Mouse (Mus musculus) adrenal gland, postnatal 0 days (tissue): ENCODE data around the gene Pttg1. TPM values are rescaled to one million over a fixed set of nuclear protein-coding genes. Genes with fewer than 3 reads are reported as not detected.

Experiments
- microRNA-seq: library from miRNA; unstranded; fragments of <30 nt; microRNA quantifications from one replicate; pipeline ENCODE4, GENCODE M21; 2016; ENCODE audit warnings: borderline replicate concordance; ENCODE audit not compliant: insufficient number of aligned reads
- polyA plus RNA-seq: library from polyadenylated mRNA; unstranded; fragments of >200 nt; fragmentation: Nextera tagmentation; extraction: Ambion mirVana; gene quantifications from 2 replicates; pipeline ENCODE4 v1.2.1, GENCODE M21; 2015

Pttg1 gene
- polyA plus RNA-seq: 146 and 200 TPM in 2 replicates

GRCm38 (mm10) chr11:43425824-43426413 is at the start of gene Pttg1:
Gene Pttg1 (minus strand): TSS chr11:43426251.

GRCm38 (mm10) chr11:43474225-43474774 is 48.2 kb upstream of the Pttg1 start, which contains the start of gene C1qtnf2:
Gene C1qtnf2 (plus strand): TSS chr11:43474276.

GRCm38 (mm10) chr11:43433254-43434023 is 7.4 kb upstream of the Pttg1 start, which contains the start of gene Slu7:
Gene Slu7 (plus strand): TSS chr11:43433744.

Small RNA genes within 50 kb of the gene (microRNA-seq; reads per million reads assigned to microRNA genes)
- gene Mir146: 257 reads per million, percentile 56 among the genes with 10 or more reads in this experiment

Other genes with a start within 250 kb of the Pttg1 start
- gene Slu7, start 7.5 kb upstream of the Pttg1 start, polyA plus RNA-seq: 45.2 and 62.5 TPM in 2 replicates
- 39.4 and 81.6 TPM in 2 replicates for gene C1qtnf2, start 48.0 kb upstream of the Pttg1 start, polyA plus RNA-seq
- gene Ccnjl, start 102.5 kb upstream of the Pttg1 start, polyA plus RNA-seq: 6.0 and 6.5 TPM in 2 replicates
- gene 4933415A04Rik, start 160.8 kb upstream of the Pttg1 start, polyA plus RNA-seq: 1.5 and 2.1 TPM in 2 replicates
- gene Fabp6, start 175.3 kb upstream of the Pttg1 start, polyA plus RNA-seq: 1.8 TPM in 1 of 2 replicates, not detected in the other